Mouse (Mus musculus) cortical plate, adult 2 months (tissue): ENCODE measurements around the gene Gp1ba.

Experiments
- CTCF ChIP-seq: fragments of 200-500 bp; IDR thresholded peaks from 2 replicates; pipeline ENCODE4 v1.5.1; 2011; ENCODE audit warnings: mild to moderate bottlenecking, control low read depth, low read length; ENCODE audit not compliant: insufficient read depth; ENCODE audit errors: extremely low read depth
- POLR2A ChIP-seq: fragments of 200-500 bp; IDR thresholded peaks from 2 replicates; pipeline ENCODE4 v1.6.1; 2011; ENCODE audit warnings: mild to moderate bottlenecking, low read length, control low read depth; ENCODE audit not compliant: insufficient read depth; ENCODE audit errors: extremely low read depth

GRCm38 (mm10) chr11:70639976-70640375 lies 1.1 kb downstream of the Gp1ba start:
- TF ChIP-seq CTCF: no peak
- no peak for TF ChIP-seq POLR2A
